Mouse (Mus musculus): ENCODE data around the gene Gigyf2. TPM values are rescaled to one million over a fixed set of nuclear protein-coding genes. Genes with fewer than 3 reads are reported as not detected.

Gene Gigyf2
- 15.9 and 22.5 TPM in 2 replicates for polyA plus RNA-seq (2012; ENCODE audit: low replicate concordance)

DNA sequence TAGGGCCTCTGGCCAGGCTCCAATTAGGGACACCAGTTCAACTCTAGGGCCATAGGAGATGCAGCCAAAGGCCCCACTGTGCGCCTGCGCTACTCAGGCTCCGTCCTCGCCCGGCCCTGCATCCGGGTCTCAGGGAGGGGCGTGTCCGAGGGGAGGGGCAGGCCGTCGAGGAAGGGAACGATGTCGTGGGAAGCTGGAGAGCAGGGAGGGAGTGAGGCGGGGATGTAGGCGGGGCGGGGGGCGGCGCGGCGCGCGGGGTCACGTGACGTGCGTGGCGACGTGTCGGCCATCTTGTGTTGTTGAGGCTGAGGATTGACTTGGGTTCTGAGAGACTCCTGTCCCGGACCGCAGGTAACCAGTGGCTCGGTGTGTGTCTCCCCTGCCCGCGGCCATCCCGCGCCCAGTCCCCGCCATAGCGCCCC is at the start of gene Gigyf2:
TSS of gene Gigyf2 (plus strand) at position 257 of the 422 bp plus-strand sequence.

DNA sequence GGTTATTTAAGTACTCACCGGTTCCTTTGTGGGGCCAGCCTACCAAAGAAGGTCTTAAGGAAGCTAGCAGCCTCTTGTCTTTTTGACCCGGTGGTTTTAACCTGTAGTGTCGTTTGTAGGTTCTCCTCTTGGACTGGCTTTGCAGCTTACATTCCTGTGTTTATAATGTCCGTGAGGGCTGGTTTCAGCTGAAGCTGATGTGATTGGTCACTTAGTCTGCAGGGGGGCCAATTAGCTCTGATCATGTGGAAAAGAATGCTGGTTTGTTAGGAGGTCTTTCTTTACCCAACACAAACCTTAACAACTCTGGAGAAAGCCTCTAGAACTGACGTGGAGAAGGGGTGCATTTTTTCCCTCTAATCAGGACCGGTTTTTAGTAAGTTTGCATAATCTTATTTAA is 67.8 kb downstream of the Gigyf2 start, which contains the start of gene Kcnj13:
TSS of gene Kcnj13 (minus strand) at position 136 of the 400 bp plus-strand sequence.

DNA sequence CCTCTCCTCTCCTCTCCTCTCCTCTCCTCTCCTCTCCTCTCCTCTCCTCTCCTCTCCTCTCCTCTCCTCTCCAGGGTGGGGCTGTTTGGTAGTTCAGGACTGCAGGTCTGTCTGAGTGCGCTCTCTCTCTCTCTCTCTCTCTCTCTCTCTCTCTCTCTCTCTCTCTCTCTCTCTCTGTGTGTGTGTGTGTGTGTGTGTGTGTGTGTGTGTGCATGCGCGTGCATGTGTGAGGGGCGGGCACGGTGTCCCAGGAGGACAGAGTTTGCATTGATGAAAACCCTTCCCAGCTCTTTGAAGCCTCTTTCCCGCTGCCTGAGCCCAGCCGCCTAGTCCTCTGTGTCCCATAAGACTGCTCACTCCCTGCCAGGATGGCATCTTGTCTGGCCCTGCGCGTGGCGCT is 143.2 kb downstream of the Gigyf2 start, which contains the start of gene Snorc:
TSS of gene Snorc (plus strand) at position 301 of the 400 bp plus-strand sequence.

Other genes with a start within 250 kb of the Gigyf2 start
- not detected in 2 replicates for gene Alppl2, start 237.1 kb upstream of the Gigyf2 start, polyA plus RNA-seq (2012; ENCODE audit: low replicate concordance)
- gene Alpi, start 225.4 kb upstream of the Gigyf2 start, polyA plus RNA-seq (2012; ENCODE audit: low replicate concordance) = not detected in 2 replicates
- gene Akp3, start 202.0 kb upstream of the Gigyf2 start, polyA plus RNA-seq (2012; ENCODE audit: low replicate concordance) = not detected in 2 replicates
- 0.05 and 0.18 TPM in 2 replicates for gene Ecel1, start 170.5 kb upstream of the Gigyf2 start, polyA plus RNA-seq (2012; ENCODE audit: low replicate concordance)
- not detected in 2 replicates for gene Prss56, start 143.7 kb upstream of the Gigyf2 start, polyA plus RNA-seq (2012; ENCODE audit: low replicate concordance)
- not detected in 2 replicates for gene Chrnd, start 136.4 kb upstream of the Gigyf2 start, polyA plus RNA-seq (2012; ENCODE audit: low replicate concordance)
- gene Chrng, start 122.3 kb upstream of the Gigyf2 start, polyA plus RNA-seq (2012; ENCODE audit: low replicate concordance) = not detected in 2 replicates
- gene Eif4e2, start 113.1 kb upstream of the Gigyf2 start, polyA plus RNA-seq (2012; ENCODE audit: low replicate concordance) = 16.0 and 17.9 TPM in 2 replicates
- gene Efhd1, start 62.6 kb upstream of the Gigyf2 start, polyA plus RNA-seq (2012; ENCODE audit: low replicate concordance) = 1.0 and 3.5 TPM in 2 replicates
- gene Kcnj13, start 67.7 kb downstream of the Gigyf2 start, polyA plus RNA-seq (2012; ENCODE audit: low replicate concordance) = not detected in 2 replicates
- gene Snorc, start 143.3 kb downstream of the Gigyf2 start, polyA plus RNA-seq (2012; ENCODE audit: low replicate concordance) = not detected in 2 replicates
- gene Neu2, start 182.9 kb downstream of the Gigyf2 start, polyA plus RNA-seq (2012; ENCODE audit: low replicate concordance) = 0.43 TPM in 1 of 2 replicates, not detected in the other
- gene Ngef, start 246.9 kb downstream of the Gigyf2 start, polyA plus RNA-seq (2012; ENCODE audit: low replicate concordance) = not detected in 2 replicates